ENCODE assay signal across 12 mouse cellular contexts in the genomic region with DNA sequence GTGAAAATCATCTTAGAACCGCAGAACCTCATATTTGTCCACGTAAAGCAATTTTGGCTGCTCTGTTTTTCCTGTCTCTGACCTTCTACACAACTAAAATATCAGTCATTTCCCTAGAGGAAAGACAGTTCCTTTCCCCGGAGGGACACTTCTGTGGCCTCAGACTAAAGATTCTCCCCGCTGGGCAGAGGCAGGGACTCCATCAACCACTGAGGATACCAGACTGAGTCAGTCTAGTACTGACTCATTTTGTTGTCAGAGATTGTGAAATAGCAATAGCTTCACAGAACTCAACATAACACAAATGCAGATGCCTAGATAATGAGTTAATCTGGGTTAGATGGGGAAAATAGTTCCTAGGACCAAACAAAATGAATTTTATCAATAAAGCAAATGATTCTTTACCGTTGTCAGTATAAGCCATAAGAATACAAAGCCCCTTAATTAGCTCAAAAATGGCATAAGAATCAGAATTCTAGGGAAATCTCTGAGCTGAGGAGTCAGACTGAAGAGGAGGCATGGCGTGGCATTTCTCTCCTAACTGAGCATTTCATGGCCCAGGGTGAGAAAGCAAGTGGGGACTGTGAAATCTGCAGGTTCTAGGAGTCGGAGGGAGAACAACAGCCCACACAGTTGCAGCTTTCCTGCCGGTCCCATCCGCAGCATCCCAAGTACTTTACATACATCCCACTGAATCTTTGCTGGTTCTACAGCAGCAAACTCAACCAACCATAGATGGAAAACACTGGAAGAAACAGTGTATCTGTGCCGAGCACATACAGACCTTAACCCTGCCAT.
"Had no signal": no experiment of that assay in that cellular context is flagged by ENCODE, and none has a peak within 500 bp of the region (broad histone marks: within the 10 kb centered on the region; RNA-seq: fewer than 3 reads in every experiment).

No protein-coding gene starts in this region.

- DNase-seq: kidney, adult 2 months; kidney, postnatal 14 days; layer of hippocampus, postnatal 36 days; lung, embryonic 14.5 days; thymus, adult 2 months; thymus, postnatal 25 days had no signal

- H3K36me3 ChIP-seq: kidney, embryonic 15.5 days; limb, embryonic 13.5 days; liver, embryonic 15.5 days; midbrain, embryonic 13.5 days; neural tube, embryonic 12.5 days; stomach, embryonic 15.5 days had no signal

- H3K27ac ChIP-seq: kidney, embryonic 15.5 days; limb, embryonic 13.5 days; liver, embryonic 15.5 days; midbrain, embryonic 13.5 days; neural tube, embryonic 12.5 days; stomach, embryonic 15.5 days had no signal

- H3K4me2 ChIP-seq: kidney, embryonic 15.5 days; limb, embryonic 13.5 days; liver, embryonic 15.5 days; lung, embryonic 14.5 days; midbrain, embryonic 13.5 days; neural tube, embryonic 12.5 days; stomach, embryonic 15.5 days had no signal

- H3K4me1 ChIP-seq: liver, embryonic 15.5 days; midbrain, embryonic 13.5 days; neural tube, embryonic 12.5 days; stomach, embryonic 15.5 days had no signal

- H3K9ac ChIP-seq: kidney, embryonic 15.5 days; limb, embryonic 13.5 days; liver, embryonic 15.5 days; lung, embryonic 14.5 days; midbrain, embryonic 13.5 days; neural tube, embryonic 12.5 days; stomach, embryonic 15.5 days had no signal

- H3K4me3 ChIP-seq: kidney, embryonic 15.5 days; limb, embryonic 13.5 days; liver, embryonic 15.5 days; midbrain, embryonic 13.5 days; neural tube, embryonic 12.5 days; stomach, embryonic 15.5 days had no signal

- ATAC-seq: midbrain, embryonic 13.5 days had no signal

- H3K27me3 ChIP-seq: limb, embryonic 13.5 days; midbrain, embryonic 13.5 days; neural tube, embryonic 12.5 days; stomach, embryonic 15.5 days had no signal

- H3K9me3 ChIP-seq: kidney, embryonic 15.5 days; limb, embryonic 13.5 days; liver, embryonic 15.5 days; midbrain, embryonic 13.5 days; neural tube, embryonic 12.5 days; stomach, embryonic 15.5 days had no signal
